Mouse (Mus musculus) neural tube, embryonic 15.5 days (tissue): ENCODE data around the gene Tnni2. TPM values are rescaled to one million over a fixed set of nuclear protein-coding genes. Genes with fewer than 3 reads are reported as not detected.

Source experiments
- ATAC-seq: fragments of 200-750 bp; cut with Nextera tagmentation; 2 replicates; pipeline ENCODE4 v1.8.0; 2017; ENCODE audit warnings: mild to moderate bottlenecking, moderate TSS enrichment, moderate library complexity; ENCODE audit not compliant: low FRiP score
- H3K27ac ChIP-seq: fragments of 300-500 bp; sonication (generic); replicated peaks from 2 replicates; pipeline ENCODE4 v1.5.1; 2015; ENCODE audit warnings: mild to moderate bottlenecking, inconsistent platforms
- H3K27me3 ChIP-seq: fragments of 300-500 bp; sonication (generic); replicated peaks from 2 replicates; pipeline ENCODE4 v1.6.1; 2015; ENCODE audit warnings: inconsistent platforms
- H3K36me3 ChIP-seq: fragments of 300-500 bp; sonication (generic); 2 replicates; pipeline ENCODE4 v1.6.1; 2015; ENCODE audit warnings: inconsistent platforms
- H3K4me1 ChIP-seq: fragments of 300-500 bp; sonication (generic); 2 replicates; pipeline ENCODE4 v1.6.1; 2015; ENCODE audit warnings: inconsistent platforms
- H3K4me2 ChIP-seq: fragments of 300-500 bp; sonication (generic); 2 replicates; pipeline ENCODE4 v1.6.1; 2015; ENCODE audit warnings: inconsistent platforms, mild to moderate bottlenecking, moderate library complexity
- H3K4me3 ChIP-seq: fragments of 300-500 bp; sonication (generic); replicated peaks from 2 replicates; pipeline ENCODE4 v1.5.1; 2015; ENCODE audit warnings: mild to moderate bottlenecking, inconsistent platforms
- H3K9ac ChIP-seq: fragments of 300-500 bp; sonication (generic); replicated peaks from 2 replicates; pipeline ENCODE4 v1.6.1; 2015; ENCODE audit warnings: mild to moderate bottlenecking, inconsistent platforms
- H3K9me3 ChIP-seq: fragments of 300-500 bp; sonication (generic); replicated peaks from 2 replicates; pipeline ENCODE4 v1.6.1; 2016; ENCODE audit warnings: inconsistent platforms
- WGBS: fragments of 180-500 bp; shearing (Covaris S2); methylation state at CpG from one replicate; pipeline ENCODE4 v1.1.7; 2015; ENCODE audit warnings: mixed read lengths; 5-methylcytosine and 5-hydroxymethylcytosine counted together
- polyA plus RNA-seq: library from polyadenylated mRNA; unstranded; fragments of >200 nt; fragmentation: Nextera tagmentation; extraction: Ambion mirVana; gene quantifications from 2 replicates; pipeline ENCODE4 v1.2.1, GENCODE M21; 2015

Tnni2 gene
- polyA plus RNA-seq, 1 experiment from 2014 or later: 24.8 TPM

DNA sequence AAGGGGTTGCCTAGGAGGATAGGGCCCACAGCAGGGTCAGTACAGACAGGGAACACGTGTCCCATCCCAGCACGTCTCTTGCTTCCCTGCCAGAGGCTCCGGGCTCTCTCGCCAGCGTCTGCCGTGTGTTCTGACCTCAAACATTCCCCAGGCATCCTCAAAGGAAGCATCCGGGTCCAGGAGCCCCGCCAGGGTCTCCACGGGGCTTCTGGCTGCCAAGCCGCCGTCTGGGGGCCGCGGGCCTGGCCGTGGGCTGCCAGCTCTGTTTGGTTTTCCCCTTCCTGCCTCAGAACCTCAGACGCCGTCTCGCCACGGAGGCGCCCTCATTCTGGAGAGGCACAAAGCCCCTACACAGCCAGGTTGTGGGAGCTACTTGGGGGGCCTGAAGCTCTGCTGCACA is 8.0 kb upstream of the Tnni2 start:
- H3K4me1 ChIP-seq: peaks cover 16% of the 10 kb centered on the region
- H3K27ac ChIP-seq: no peak overlapping the region
- H3K27me3 ChIP-seq: no peaks in the 10 kb centered on the region
- H3K36me3 ChIP-seq: no peaks in the 10 kb centered on the region
- WGBS: 59% methylated on average over 19 of the region's 19 CpGs
- no peak overlapping the region for H3K9ac ChIP-seq
- H3K4me3 ChIP-seq: no peak overlapping the region
- no peak for ATAC-seq
- no peaks in the 10 kb centered on the region for H3K9me3 ChIP-seq
- H3K4me2 ChIP-seq: no peak overlapping the region

DNA sequence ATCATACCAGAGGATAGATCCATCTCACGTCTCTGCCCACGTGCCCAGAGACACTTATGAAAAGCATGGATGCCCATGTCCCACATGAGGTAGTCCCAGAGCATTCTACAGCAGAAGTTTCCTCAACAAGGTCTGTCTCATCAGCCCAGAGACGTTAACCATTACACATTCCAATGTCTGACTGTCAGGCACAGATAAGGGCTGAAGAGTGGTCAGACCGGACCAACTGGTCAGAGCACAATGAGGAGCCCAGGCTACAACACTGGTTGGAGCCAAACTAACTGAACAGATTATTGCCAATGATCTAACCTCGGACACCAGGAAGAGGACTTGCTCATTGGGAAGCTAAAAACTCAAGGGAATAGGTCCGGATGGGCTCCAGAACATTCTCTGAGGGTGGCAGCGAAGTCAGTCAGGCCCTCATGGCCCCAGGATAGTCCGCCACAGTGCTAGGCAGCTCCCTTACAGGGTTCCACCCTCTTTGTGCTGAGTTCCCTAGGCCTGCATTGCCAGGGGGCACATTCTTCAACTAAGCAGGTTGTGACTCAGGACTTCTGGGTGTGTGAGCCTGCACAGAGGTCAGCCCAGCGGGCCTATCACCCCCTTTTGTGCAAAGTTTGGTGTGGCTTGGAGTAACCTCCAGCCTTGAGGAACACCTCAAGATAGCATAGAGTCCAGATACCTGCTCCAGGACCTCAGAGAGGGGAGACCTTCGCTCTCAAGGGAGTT is 7.3 kb upstream of the Tnni2 start, which contains the start of gene Syt8:
Syt8 (plus strand) TSS at position 714 of the 729 bp plus-strand sequence.
- no peak within 1 kb of the TSS for H3K27ac ChIP-seq
- ATAC-seq: no peak
- peaks cover 16% of the 10 kb centered on the region for H3K4me1 ChIP-seq
- no peaks in the 10 kb centered on the region for H3K36me3 ChIP-seq
- H3K9me3 ChIP-seq: no peaks in the 10 kb centered on the region
- 90% methylated on average over 10 of the region's 10 CpGs for WGBS
- H3K4me3 ChIP-seq: no peak within 1 kb of the TSS
- no peak within 1 kb of the TSS for H3K4me2 ChIP-seq
- no peak within 1 kb of the TSS for H3K9ac ChIP-seq
- no peaks in the 10 kb centered on the region for H3K27me3 ChIP-seq

DNA sequence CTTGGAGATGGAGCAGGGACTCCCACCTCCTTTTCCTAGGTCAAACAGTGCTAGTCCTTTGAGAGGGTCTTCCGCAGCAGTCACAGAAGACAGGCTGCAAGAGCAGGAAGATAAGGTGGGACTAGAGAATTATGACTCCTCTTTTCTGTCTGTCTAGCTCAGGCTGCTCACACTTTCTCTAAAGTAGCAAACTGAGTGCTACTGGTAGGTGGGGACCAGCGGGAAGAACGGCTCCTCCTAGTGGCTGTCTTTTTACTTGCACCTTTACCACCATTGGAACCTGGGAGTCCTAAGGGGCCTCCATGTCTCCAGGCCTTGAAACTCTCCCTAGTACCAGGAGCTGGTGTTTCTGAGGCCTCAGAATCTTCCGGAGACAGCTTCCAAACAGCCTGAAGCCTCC is 6.1 kb upstream of the Tnni2 start:
- WGBS: 28% methylated on average over 4 of the region's 4 CpGs
- no peaks in the 10 kb centered on the region for H3K9me3 ChIP-seq

DNA sequence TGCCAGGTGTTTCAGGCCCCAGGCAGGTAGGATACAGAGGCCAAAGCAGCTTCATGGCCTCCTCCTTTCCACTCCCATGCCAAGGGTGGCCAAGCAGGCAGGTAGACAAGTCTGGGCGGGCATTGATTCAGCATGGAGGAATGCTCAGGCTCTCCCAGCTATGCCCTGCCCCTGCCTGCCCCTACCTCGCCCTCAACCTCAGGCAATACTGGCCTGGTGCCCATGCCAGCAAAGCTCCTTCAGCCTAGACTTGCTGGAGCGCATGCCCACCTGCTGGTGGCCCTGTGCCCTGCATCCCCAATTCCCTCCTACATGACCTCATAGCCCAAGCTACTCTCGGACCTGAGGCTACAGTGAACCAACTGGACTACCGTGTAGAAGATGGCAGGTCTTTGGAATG is 4.3 kb upstream of the Tnni2 start:
- H3K4me3 ChIP-seq: no peak overlapping the region
- no peak overlapping the region for H3K9ac ChIP-seq
- no peaks in the 10 kb centered on the region for H3K36me3 ChIP-seq
- peaks cover 5% of the 10 kb centered on the region for H3K4me1 ChIP-seq
- WGBS: 86% methylated on average over 5 of the region's 5 CpGs
- no peak overlapping the region for H3K4me2 ChIP-seq
- H3K27me3 ChIP-seq: no peaks in the 10 kb centered on the region
- ATAC-seq: no peak
- H3K27ac ChIP-seq: no peak overlapping the region
- H3K9me3 ChIP-seq: no peaks in the 10 kb centered on the region

More for the DNA sequence above, 6.1 kb upstream of the Tnni2 start:
- Histone ChIP-seq H3K4me3 (no peak overlapping the region), H3K4me1 (peaks cover 6% of the 10 kb centered on the region), H3K27me3 (no peaks in the 10 kb centered on the region), H3K9ac (no peak overlapping the region), H3K36me3 (no peaks in the 10 kb centered on the region), H3K4me2 (no peak overlapping the region), H3K27ac (no peak overlapping the region)
- ATAC-seq: no peak

DNA sequence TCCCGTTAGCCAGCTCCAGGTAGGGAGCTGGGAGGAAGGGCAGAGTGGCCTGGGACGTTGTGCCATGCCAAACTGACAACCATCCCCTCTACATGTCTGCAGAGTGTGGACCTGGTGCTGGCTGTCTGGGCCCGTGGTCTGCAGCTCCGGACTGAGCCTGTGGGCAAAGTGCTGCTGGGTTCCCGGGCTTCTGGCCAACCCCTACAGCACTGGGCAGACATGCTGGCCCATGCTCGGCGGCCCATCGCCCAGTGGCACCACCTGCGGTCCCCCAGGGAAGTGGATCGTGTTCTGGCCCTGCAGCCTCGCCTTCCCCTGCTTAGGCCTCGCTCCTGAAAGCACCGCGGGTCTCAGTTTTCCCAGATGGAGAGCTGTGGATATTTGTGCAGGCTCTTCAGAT is 1.6 kb upstream of the Tnni2 start:
- Histone ChIP-seq H3K27me3 (no peaks in the 10 kb centered on the region), H3K9ac (no peak overlapping the region), H3K4me1 (peaks cover 5% of the 10 kb centered on the region), H3K9me3 (no peaks in the 10 kb centered on the region), H3K4me3 (no peak overlapping the region), H3K36me3 (no peaks in the 10 kb centered on the region), H3K27ac (no peak overlapping the region), H3K4me2 (no peak overlapping the region)
- 86% methylated on average over 14 of the region's 14 CpGs for WGBS
- no peak for ATAC-seq

DNA sequence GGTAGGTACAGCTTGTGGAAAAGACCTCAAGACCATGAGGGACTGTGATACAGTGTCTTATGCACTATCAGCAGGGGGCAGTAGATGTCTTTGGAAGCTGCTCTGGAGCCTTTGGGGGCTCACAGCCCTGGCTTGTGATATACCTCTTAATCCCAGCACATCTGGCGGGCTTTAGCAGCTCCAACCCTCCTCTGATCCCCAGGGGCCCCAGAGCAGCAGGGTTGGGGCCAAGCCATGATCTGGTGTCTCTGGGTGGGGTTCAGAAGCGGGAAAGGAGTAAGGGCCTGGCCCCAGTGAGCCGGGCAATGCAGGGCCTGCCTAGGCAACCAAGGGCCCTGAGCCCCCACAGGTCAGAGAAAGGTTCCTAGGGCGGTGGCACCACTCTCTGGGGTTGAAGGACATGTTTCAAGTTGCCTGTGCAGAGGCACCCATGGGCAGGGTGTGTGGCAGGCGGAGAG is 922 bp upstream of the Tnni2 start:
- no peak; the same call in 1 of the 2 replicates for ATAC-seq
- 72% methylated on average over 5 of the region's 5 CpGs for WGBS

DNA sequence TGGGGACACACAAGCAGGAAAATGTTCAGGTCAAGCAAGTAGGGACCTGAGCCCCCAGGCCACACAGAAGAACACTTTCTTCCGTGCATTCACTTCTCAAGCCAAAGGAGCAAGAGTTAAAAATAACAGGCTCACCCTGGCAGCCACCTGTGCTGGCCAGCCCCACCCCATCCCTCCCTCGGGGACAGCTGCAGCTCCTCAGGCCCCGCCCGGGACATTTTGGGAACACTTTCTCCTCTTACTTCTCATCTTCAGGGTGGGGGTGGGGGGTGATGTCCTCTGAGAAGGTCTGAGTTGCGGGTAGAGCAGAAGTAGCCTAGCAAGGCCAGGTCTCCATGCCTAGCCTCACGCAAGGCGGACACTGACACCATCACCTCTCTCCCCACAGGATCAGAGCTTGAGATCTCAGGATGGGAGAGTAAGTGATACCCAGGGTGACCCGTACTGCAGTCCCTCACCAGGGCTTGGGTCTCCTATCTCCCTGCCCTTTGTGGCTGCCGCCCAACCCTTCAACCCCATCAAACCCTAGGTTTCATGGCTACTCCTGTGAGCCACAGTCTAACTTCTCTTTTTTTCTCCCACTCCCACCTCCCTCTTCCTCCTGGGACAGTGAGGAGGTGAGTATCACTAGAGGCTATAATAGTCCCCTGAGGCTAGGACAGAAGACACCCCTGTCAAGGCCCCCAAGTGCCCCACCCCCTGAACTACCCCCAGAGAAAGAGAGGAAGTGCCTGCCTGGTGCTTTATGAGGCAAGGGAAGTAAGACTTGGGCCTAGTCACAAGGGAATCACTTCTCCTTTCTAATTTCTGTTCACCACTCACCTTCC is 686 bp downstream of the Tnni2 start:
- no peak overlapping the region for H3K27ac ChIP-seq
- H3K27me3 ChIP-seq: no peaks in the 10 kb centered on the region
- H3K4me2 ChIP-seq: no peak overlapping the region
- H3K9me3 ChIP-seq: no peaks in the 10 kb centered on the region
- WGBS: 79% methylated on average over 9 of the region's 9 CpGs
- H3K4me3 ChIP-seq: no peak overlapping the region
- no peak for ATAC-seq
- no peak overlapping the region for H3K9ac ChIP-seq
- H3K4me1 ChIP-seq: peaks cover 5% of the 10 kb centered on the region
- H3K36me3 ChIP-seq: no peaks in the 10 kb centered on the region

More for the DNA sequence above, 922 bp upstream of the Tnni2 start:
- Histone ChIP-seq H3K9me3 (no peaks in the 10 kb centered on the region), H3K4me1 (peaks cover 5% of the 10 kb centered on the region), H3K9ac (no peak overlapping the region), H3K4me3 (no peak overlapping the region), H3K27me3 (no peaks in the 10 kb centered on the region), H3K27ac (no peak overlapping the region), H3K4me2 (no peak overlapping the region), H3K36me3 (no peaks in the 10 kb centered on the region)

DNA sequence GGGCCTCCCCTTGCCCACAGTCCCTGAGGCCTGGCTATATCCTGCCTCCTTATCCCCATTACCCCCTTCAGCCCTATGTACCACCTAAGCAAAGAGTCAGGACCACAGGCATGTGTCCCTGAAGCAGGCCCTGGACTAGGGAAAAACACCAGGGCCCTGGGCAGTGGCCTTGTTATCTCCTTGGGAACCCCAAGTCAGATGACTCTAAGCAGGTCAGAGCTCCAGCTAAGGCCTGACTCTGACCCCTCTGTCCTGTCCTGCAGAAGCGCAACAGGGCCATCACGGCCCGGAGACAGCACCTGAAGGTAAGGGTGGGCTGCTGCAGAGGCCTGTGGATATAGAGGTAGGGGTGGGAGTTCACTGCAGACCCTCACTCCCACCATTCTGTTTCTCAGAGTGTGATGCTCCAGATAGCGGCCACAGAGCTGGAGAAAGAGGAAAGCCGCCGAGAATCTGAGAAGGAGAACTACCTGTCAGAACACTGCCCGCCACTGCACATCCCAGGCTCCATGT is 1.4 kb downstream of the Tnni2 start:
- ATAC-seq: no peak
- WGBS: 92% methylated on average over 7 of the region's 7 CpGs
- H3K4me1 ChIP-seq: peaks cover 5% of the 10 kb centered on the region

DNA sequence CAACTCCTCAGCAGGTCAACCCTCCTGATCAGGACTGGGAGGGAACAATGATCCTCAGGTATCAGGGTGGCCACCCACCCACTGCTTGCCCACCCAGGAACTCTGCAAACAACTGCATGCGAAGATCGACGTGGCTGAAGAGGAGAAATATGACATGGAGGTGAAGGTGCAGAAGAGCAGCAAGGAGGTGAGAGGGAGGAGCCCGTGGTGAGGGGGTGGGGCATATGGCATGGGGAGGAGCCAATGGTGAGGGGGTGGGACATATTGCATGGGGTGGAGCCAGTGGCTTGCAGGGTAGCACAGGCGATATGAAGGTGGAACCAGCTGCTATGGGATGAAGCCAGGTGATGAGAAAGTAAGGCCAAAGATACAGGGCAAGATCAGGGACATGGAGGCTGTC is 1.9 kb downstream of the Tnni2 start:
- no peaks in the 10 kb centered on the region for H3K27me3 ChIP-seq
- ATAC-seq: no peak
- H3K9ac ChIP-seq: no peak overlapping the region
- no peak overlapping the region for H3K4me3 ChIP-seq
- no peaks in the 10 kb centered on the region for H3K36me3 ChIP-seq
- no peak overlapping the region for H3K4me2 ChIP-seq
- no peaks in the 10 kb centered on the region for H3K9me3 ChIP-seq
- no peak overlapping the region for H3K27ac ChIP-seq
- peaks cover 5% of the 10 kb centered on the region for H3K4me1 ChIP-seq
- 85% methylated on average over 5 of the region's 5 CpGs for WGBS

More for the DNA sequence above, 1.4 kb downstream of the Tnni2 start:
- no peaks in the 10 kb centered on the region for H3K9me3 ChIP-seq
- no peak overlapping the region for H3K4me2 ChIP-seq
- H3K36me3 ChIP-seq: no peaks in the 10 kb centered on the region
- H3K27me3 ChIP-seq: no peaks in the 10 kb centered on the region
- no peak overlapping the region for H3K9ac ChIP-seq
- H3K27ac ChIP-seq: no peak overlapping the region
- no peak overlapping the region for H3K4me3 ChIP-seq

DNA sequence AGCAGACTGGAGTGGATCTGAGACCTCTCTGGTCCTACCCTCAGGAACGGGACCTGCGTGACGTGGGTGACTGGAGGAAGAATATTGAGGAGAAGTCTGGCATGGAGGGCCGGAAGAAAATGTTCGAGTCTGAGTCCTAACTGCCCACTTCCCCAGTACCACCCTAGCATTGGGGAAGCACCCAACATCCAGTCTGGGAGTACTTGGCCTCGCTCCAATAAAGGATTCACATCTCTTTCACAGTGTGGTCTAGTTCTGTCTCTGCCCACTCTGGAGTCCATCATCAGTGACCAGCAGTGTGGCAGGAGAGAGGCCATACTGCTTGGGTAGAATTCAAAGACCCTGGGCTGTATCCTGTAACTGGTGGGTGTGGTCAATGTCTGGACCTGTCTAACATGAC is 2.6 kb downstream of the Tnni2 start:
- H3K27ac ChIP-seq: no peak overlapping the region
- H3K4me2 ChIP-seq: no peak overlapping the region
- H3K4me1 ChIP-seq: peaks cover 5% of the 10 kb centered on the region
- H3K9ac ChIP-seq: no peak overlapping the region
- no peaks in the 10 kb centered on the region for H3K36me3 ChIP-seq
- no peaks in the 10 kb centered on the region for H3K27me3 ChIP-seq
- no peaks in the 10 kb centered on the region for H3K9me3 ChIP-seq
- whole genome bisulfite sequencing: 96% methylated on average over 6 of the region's 6 CpGs
- ATAC-seq: no peak
- H3K4me3 ChIP-seq: no peak overlapping the region

DNA sequence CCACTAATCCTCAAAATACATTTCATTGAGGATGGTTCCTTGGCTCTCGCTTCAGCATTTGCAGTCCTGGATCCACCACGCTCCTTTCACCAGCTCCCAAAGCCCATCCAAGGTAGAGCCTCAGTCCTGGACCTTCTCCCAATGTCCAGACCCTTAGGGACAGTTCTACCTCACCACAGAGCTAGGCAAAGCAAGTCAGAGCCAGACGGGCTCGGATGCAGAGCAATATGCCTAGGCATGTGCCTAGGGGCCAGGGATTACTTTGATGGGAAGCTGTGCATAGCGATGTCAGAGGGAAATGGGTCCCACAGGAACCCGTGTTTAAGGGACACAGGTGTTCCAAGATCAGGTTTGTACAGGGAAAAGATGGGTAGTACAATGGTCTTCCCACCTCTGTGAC is 3.7 kb downstream of the Tnni2 start:
- Histone ChIP-seq H3K4me2 (no peak overlapping the region), H3K27me3 (no peaks in the 10 kb centered on the region), H3K4me1 (peaks cover 5% of the 10 kb centered on the region), H3K4me3 (no peak overlapping the region), H3K9ac (no peak overlapping the region), H3K27ac (no peak overlapping the region), H3K36me3 (no peaks in the 10 kb centered on the region), H3K9me3 (no peaks in the 10 kb centered on the region)
- no peak for ATAC-seq
- 88% methylated on average over 6 of the region's 6 CpGs for WGBS

DNA sequence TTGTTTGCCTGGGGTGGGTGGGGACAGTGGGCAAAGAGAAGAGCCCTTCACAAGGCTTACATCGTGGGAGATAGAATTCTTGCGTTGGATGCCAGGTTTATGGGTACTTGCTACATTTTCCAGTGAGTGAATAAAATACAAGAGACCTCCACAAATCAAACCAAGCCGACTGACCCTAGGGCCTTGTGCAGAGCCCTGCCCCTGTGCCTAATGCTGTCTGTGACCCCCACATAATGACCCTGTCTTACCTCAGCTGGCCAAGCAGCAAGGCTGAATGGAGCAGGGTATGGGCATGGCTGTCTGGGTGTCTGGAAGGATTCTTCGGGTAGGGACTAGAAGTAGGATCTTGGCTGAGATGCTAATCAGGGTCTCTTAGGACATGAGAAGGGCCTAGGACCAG is 4.7 kb downstream of the Tnni2 start:
- 88% methylated on average over 4 of the region's 4 CpGs for WGBS

More for the DNA sequence above, 4.7 kb downstream of the Tnni2 start:
- no peak for ATAC-seq
- H3K4me3 ChIP-seq: no peak overlapping the region
- H3K4me2 ChIP-seq: no peak overlapping the region
- no peak overlapping the region for H3K27ac ChIP-seq
- no peaks in the 10 kb centered on the region for H3K4me1 ChIP-seq
- no peaks in the 10 kb centered on the region for H3K27me3 ChIP-seq
- no peak overlapping the region for H3K9ac ChIP-seq
- H3K36me3 ChIP-seq: no peaks in the 10 kb centered on the region
- H3K9me3 ChIP-seq: no peaks in the 10 kb centered on the region
